Mouse (Mus musculus) lung, postnatal 14 days (tissue): ENCODE results near the gene Pabpc4.
"Not testable (repeated sequence)": the region's sequence is repeated elsewhere in the genome, so short reads cannot be mapped to it uniquely, and the experiment has no call there.

Experiments
- DNase-seq: peaks from one replicate; pipeline ENCODE4 v3.0.0; 2021

Pabpc4 gene

DNA sequence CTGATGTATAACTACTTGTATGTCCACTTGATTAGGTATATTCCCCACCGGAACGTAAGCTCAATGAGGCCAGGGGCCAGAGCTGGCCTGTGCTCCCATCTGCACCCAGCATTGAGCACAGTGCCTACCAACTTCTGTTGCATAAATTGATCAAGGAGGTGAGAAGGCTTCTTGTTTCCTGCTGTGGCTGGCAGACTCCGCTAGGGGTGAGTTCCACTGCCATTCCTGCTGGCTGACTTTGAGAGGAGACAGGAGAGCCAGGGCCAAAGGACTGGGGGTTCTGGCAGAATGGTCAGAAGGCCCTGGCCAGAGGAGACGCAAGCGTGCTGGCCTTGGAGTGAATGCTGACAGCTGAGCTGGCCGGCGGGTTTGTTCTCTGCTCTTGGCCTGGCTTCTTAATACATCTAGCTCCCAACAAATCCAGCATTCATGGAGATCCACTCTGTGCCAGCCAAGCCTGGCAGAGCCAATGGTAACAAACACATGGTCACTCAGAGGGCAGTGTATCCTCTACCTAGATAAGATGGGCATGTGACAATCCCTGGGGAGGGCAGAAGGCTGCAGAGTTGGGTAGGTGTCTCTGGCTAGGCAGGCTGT is 13.1 kb upstream of the Pabpc4 start:
- DNase-seq, result peak; percentile 66

DNA sequence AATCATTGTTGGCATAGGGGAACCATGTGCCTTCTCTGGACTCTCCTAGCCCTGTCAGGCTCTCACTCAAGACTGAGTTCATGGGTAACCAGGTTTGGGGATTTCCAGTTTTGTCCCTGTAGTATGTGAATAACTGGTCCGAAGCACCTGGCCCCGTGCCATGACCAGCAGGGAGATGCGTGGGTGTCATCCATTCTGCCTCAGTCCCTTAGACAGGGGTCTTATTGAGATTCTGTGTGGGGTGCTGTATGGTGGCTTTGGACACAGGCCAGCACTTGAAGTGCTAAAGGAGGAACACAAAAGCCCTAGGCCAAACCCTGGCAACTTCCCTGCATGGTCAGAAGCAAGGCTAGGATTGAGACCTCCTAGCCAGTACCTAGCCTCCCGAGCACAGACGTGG is 9.9 kb upstream of the Pabpc4 start:
- DNase-seq, result no peak

GRCm38 (mm10) chr4:123254617-123255016 is 7.5 kb upstream of the Pabpc4 start:
- DNase-seq, result no peak

GRCm38 (mm10) chr4:123260071-123260746 is 1.9 kb upstream of the Pabpc4 start:
- no peak for DNase-seq

GRCm38 (mm10) chr4:123271063-123271462 is 8.9 kb downstream of the Pabpc4 start:
- DNase-seq, result no peak

GRCm38 (mm10) chr4:123280117-123280516 is 18.0 kb downstream of the Pabpc4 start:
- DNase-seq, result no peak

DNA sequence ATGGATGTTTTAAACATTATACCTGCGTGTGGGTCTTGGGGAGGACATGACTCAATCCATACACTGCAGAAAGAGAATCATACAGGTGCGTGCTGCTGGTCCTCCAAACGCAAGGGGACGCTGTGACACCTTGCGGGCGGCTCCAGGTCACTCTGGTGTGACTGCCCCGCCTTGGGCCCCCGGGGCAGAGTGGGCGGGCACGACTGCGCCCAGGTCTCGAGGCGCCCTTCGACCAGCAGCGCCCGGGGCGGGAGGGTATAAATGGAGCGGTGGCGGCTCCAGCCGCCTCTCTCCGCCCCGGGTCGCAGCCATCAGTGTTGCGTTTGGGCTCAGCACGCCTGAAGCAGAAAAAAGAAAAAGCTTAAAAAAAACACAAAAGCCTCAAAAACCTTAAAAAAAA is 20.3 kb downstream of the Pabpc4 start:
- peak; percentile 91 for DNase-seq

DNA sequence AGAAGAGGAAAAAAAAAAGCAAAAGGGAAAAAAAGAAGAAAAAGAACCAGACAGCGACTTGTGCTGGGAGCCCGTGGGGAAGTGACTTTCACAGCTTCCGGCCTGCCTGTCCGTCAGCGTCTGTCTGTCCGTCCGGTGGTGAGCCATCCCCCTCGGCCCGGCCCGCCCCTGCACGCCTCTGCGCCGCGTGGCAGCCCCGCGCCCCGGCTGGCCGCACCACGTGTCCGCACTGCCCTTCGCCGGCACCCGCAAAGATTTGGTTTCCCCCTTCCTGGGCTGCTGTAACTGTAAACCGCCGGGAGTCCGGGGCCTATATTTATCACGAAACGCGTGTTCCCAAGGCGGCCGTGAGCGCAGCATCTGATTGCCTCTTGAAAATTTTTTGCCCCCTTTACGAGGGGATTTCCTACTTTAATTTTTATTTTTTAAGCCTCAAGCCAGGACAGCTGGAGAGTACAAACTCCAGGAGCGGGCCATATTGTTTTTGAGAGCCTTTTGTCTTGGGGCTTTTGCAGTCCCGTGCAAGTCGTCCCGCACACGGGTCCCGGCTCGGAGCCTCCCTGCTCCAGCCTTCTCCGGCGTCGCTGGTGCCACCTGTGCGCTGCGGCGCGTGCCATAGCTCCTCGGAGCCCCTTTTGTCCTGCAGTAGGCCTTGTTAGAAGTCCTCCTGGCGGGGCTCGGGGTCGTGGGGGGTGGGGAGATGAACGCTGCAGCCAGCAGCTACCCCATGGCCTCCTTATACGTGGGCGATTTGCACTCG is 20.9 kb downstream of the Pabpc4 start:
- peak; percentile 24 for DNase-seq

GRCm38 (mm10) chr4:123283675-123284064 is 21.5 kb downstream of the Pabpc4 start:
- DNase-seq, result peak; percentile 7

GRCm38 (mm10) chr4:123284731-123285624 is 22.8 kb downstream of the Pabpc4 start:
- DNase-seq, result no peak

GRCm38 (mm10) chr4:123286790-123287189 is 24.6 kb downstream of the Pabpc4 start:
- DNase-seq, result no peak

DNA sequence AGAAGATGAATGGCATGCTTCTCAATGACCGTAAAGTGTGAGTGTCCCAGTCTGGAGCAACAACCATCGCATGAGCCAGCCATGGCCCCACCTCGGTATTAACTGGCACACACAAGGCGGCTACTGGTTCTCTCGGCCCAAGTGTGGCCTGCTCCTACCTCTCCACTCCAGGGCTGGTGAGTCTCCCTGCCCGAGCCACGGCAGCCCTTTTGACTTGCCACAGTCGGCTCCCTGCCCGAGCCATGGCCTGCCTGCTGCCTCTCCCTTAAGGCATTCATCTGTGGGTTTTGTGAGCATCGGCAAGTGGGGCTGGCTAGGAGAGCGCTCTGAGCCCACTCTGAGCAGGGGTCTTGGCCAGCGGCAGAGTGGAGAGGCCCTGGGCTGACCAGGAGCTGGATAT is 26.9 kb downstream of the Pabpc4 start:
- no peak for DNase-seq

GRCm38 (mm10) chr4:123292390-123292789 is 30.2 kb downstream of the Pabpc4 start:
- DNase-seq, result no peak

DNA sequence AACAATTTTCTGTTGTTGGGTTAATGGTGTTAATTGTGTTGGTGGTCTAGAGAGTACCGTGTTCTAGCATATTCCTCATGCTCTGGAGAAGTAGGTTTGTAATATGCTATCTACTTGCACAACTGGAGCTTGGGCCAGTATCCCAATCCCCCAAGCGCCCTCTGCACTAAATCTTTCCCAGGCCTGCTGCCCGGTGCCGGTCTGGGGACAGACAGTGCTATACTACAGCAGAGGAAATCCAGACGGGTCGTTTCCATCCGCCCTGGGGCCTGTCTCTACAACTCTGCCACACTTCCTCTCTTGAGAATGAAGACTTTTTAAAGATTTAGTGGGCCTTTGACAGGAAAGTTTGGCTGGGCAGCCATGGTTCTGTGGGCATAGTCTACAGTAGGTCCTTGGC is 30.8 kb downstream of the Pabpc4 start:
- DNase-seq, result no peak

- DNase-seq, result no peak
Measured at GRCm38 (mm10) chr4:123293661-123294443, 31.7 kb downstream of the Pabpc4 start.

DNA sequence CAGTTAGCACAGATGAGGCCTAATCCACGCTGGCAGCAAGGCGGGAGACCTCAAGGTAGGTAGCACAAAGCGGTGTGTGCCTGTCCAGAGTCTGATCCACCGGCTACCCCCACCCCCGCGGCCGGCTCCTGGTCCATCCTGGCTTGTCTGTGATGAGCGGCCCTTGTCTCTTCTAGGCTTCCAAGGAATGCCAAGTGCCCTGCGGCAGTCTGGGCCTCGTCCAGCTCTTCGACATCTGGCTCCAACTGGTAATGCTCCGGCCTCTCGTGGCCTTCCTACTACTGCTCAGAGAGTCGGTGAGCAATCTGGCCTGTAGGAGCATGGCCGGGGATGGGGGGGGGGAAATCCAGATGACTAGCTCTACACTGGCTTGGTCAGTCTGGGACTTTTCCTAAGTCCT is 32.9 kb downstream of the Pabpc4 start:
- DNase-seq, result not testable (repeated sequence)

GRCm38 (mm10) chr4:123295516-123296147 is 33.5 kb downstream of the Pabpc4 start:
- DNase-seq, result no peak

DNA sequence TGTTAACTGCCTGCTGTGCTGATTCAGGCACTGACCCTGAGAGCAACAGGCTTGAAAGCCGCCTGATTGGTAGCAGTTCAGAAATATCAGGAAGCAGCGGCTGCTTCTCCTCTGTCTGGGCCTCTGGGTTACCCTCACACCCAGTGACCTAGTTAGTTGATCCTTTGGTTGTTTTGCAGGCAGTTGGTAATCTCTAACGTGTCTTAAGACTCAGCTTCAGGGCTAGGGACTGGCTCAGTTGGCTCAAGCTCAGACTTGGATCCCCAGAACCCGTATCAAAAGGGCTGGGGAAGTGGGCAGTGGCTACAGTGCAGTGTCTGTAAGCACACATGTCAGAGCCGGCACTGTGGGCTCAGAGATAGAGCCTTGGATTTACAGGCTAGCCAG is 34.0 kb downstream of the Pabpc4 start:
- no peak for DNase-seq

- DNase-seq, result no peak
Measured at GRCm38 (mm10) chr4:123297195-123297960, 35.2 kb downstream of the Pabpc4 start.

GRCm38 (mm10) chr4:123298226-123298625 is 36.1 kb downstream of the Pabpc4 start:
- peak; percentile 11 for DNase-seq
